Mouse (Mus musculus): Measurements from ENCODE around the gene Cdh13. TPM values are rescaled to one million over a fixed set of nuclear protein-coding genes. Genes with fewer than 3 reads are reported as not detected.

Cdh13 gene
- polyA plus RNA-seq, 1 experiment from 2014 or later, result 1.5 TPM

- Histone ChIP-seq H3K9ac (no peak overlapping the region), H3K9me3 (replicated peaks) (0 out of 2 replicates have a peak, but pooled peaks cover 4% of the 10 kb centered on the region), H3K27me3 (replicated peaks) (no peaks in the 10 kb centered on the region), H3K4me1 (no peaks in the 10 kb centered on the region), H3K27ac (no peak overlapping the region), H3K4me3 (no peak overlapping the region), H3K36me3 (no peaks in the 10 kb centered on the region), H3K4me2 (no peak overlapping the region)
- no peak for ATAC-seq
- 67% methylated on average over 17 of the region's 17 CpGs for WGBS (ENCODE audit: insufficient replicate concordance)
Observed at GRCm38 (mm10) chr8:118313426-118314187, 30.1 kb downstream of the Cdh13 start.

GRCm38 (mm10) chr8:118314188-118314563, 30.6 kb downstream of the Cdh13 start:
- no peaks in the 10 kb centered on the region for H3K27me3 ChIP-seq (replicated peaks)
- H3K4me3 ChIP-seq, result no peak overlapping the region
- WGBS (ENCODE audit: insufficient replicate concordance), result 73% methylated on average over 6 of the region's 6 CpGs
- H3K9me3 ChIP-seq (replicated peaks), result 0 out of 2 replicates have a peak, but pooled peaks cover 4% of the 10 kb centered on the region
- H3K27ac ChIP-seq, result no peak overlapping the region
- no peak overlapping the region for H3K9ac ChIP-seq
- no peaks in the 10 kb centered on the region for H3K4me1 ChIP-seq
- no peaks in the 10 kb centered on the region for H3K36me3 ChIP-seq
- no peak for ATAC-seq
- H3K4me2 ChIP-seq, result no peak overlapping the region

- no peak overlapping the region for H3K4me2 ChIP-seq
- H3K9me3 ChIP-seq (replicated peaks), result 0 out of 2 replicates have a peak, but pooled peaks cover 4% of the 10 kb centered on the region
- H3K27me3 ChIP-seq (replicated peaks), result no peaks in the 10 kb centered on the region
- H3K27ac ChIP-seq, result no peak overlapping the region
- H3K36me3 ChIP-seq, result no peaks in the 10 kb centered on the region
- no peak overlapping the region for H3K9ac ChIP-seq
- WGBS (ENCODE audit: insufficient replicate concordance), result 74% methylated on average over 7 of the region's 7 CpGs
- no peak overlapping the region for H3K4me3 ChIP-seq
- no peak for ATAC-seq
- no peaks in the 10 kb centered on the region for H3K4me1 ChIP-seq
Observed at GRCm38 (mm10) chr8:118314932-118315331, 31.4 kb downstream of the Cdh13 start.

GRCm38 (mm10) chr8:118316440-118316839, 32.9 kb downstream of the Cdh13 start:
- Histone ChIP-seq H3K4me3 (no peak overlapping the region), H3K27me3 (replicated peaks) (no peaks in the 10 kb centered on the region), H3K4me2 (no peak overlapping the region), H3K9me3 (replicated peaks) (0 out of 2 replicates have a peak, but pooled peaks cover 4% of the 10 kb centered on the region), H3K9ac (no peak overlapping the region), H3K36me3 (no peaks in the 10 kb centered on the region), H3K4me1 (no peaks in the 10 kb centered on the region), H3K27ac (no peak overlapping the region)
- ATAC-seq, result no peak
- WGBS (ENCODE audit: insufficient replicate concordance), result 63% methylated on average over 12 of the region's 12 CpGs

- ATAC-seq, result no peak
- Histone ChIP-seq H3K4me1 (no peaks in the 10 kb centered on the region), H3K27ac (no peak overlapping the region), H3K4me2 (no peak overlapping the region), H3K4me3 (no peak overlapping the region), H3K36me3 (no peaks in the 10 kb centered on the region), H3K9me3 (replicated peaks) (0 out of 2 replicates have a peak, but pooled peaks cover 4% of the 10 kb centered on the region), H3K27me3 (replicated peaks) (no peaks in the 10 kb centered on the region), H3K9ac (no peak overlapping the region)
- 42% methylated on average over 1 of the region's 1 CpGs for WGBS (ENCODE audit: insufficient replicate concordance)
Observed at GRCm38 (mm10) chr8:118320566-118320965, 37.0 kb downstream of the Cdh13 start.

- WGBS (ENCODE audit: insufficient replicate concordance), result 44% methylated on average over 3 of the region's 3 CpGs
- no peak overlapping the region for H3K4me2 ChIP-seq
- no peak overlapping the region for H3K9ac ChIP-seq
- no peak overlapping the region for H3K4me3 ChIP-seq
- no peaks in the 10 kb centered on the region for H3K27me3 ChIP-seq (replicated peaks)
- no peak overlapping the region for H3K27ac ChIP-seq
- H3K4me1 ChIP-seq, result no peaks in the 10 kb centered on the region
- ATAC-seq, result no peak
- H3K36me3 ChIP-seq, result no peaks in the 10 kb centered on the region
- H3K9me3 ChIP-seq (replicated peaks), result no peaks in the 10 kb centered on the region; the same call in 1 of the 2 replicates
Observed at GRCm38 (mm10) chr8:118323421-118323820, 39.9 kb downstream of the Cdh13 start.

- Histone ChIP-seq H3K9me3 (replicated peaks) (no peaks in the 10 kb centered on the region), H3K4me3 (no peak overlapping the region), H3K27ac (no peak overlapping the region), H3K36me3 (no peaks in the 10 kb centered on the region), H3K4me1 (no peaks in the 10 kb centered on the region), H3K9ac (no peak overlapping the region), H3K27me3 (replicated peaks) (no peaks in the 10 kb centered on the region), H3K4me2 (no peak overlapping the region)
- ATAC-seq, result no peak
- WGBS (ENCODE audit: insufficient replicate concordance), result 59% methylated on average over 7 of the region's 7 CpGs
Observed at GRCm38 (mm10) chr8:118334933-118335332, 51.4 kb downstream of the Cdh13 start.

GRCm38 (mm10) chr8:118339711-118340110, 56.2 kb downstream of the Cdh13 start:
- ATAC-seq, result no peak
- no peak overlapping the region for H3K27ac ChIP-seq
- H3K36me3 ChIP-seq, result no peaks in the 10 kb centered on the region
- WGBS (ENCODE audit: insufficient replicate concordance), result 86% methylated on average over 3 of the region's 3 CpGs
- H3K9me3 ChIP-seq (replicated peaks), result no peaks in the 10 kb centered on the region
- H3K4me1 ChIP-seq, result no peaks in the 10 kb centered on the region
- H3K4me3 ChIP-seq, result no peak overlapping the region
- no peak overlapping the region for H3K9ac ChIP-seq
- H3K4me2 ChIP-seq, result no peak overlapping the region
- H3K27me3 ChIP-seq (replicated peaks), result no peaks in the 10 kb centered on the region

GRCm38 (mm10) chr8:118343267-118343666, 59.7 kb downstream of the Cdh13 start:
- ATAC-seq, result no peak
- H3K4me2 ChIP-seq, result no peak overlapping the region
- H3K4me1 ChIP-seq, result no peaks in the 10 kb centered on the region
- no peaks in the 10 kb centered on the region for H3K27me3 ChIP-seq (replicated peaks)
- no peak overlapping the region for H3K4me3 ChIP-seq
- H3K9me3 ChIP-seq (replicated peaks), result 0 out of 2 replicates have a peak, but pooled peaks cover 5% of the 10 kb centered on the region
- WGBS (ENCODE audit: insufficient replicate concordance), result 70% methylated on average over 4 of the region's 4 CpGs
- H3K9ac ChIP-seq, result no peak overlapping the region
- H3K27ac ChIP-seq, result no peak overlapping the region
- H3K36me3 ChIP-seq, result no peaks in the 10 kb centered on the region

GRCm38 (mm10) chr8:118348710-118349489, 65.4 kb downstream of the Cdh13 start:
- no peak overlapping the region for H3K4me3 ChIP-seq

GRCm38 (mm10) chr8:118350136-118350535, 66.6 kb downstream of the Cdh13 start:
- Histone ChIP-seq H3K9ac (no peak overlapping the region), H3K4me3 (no peak overlapping the region), H3K27ac (no peak overlapping the region), H3K4me2 (no peak overlapping the region), H3K27me3 (replicated peaks) (no peaks in the 10 kb centered on the region), H3K9me3 (replicated peaks) (0 out of 2 replicates have a peak, but pooled peaks cover 3% of the 10 kb centered on the region), H3K4me1 (no peaks in the 10 kb centered on the region), H3K36me3 (no peaks in the 10 kb centered on the region)
- ATAC-seq, result no peak
- WGBS (ENCODE audit: insufficient replicate concordance), result 45% methylated on average over 7 of the region's 7 CpGs

More at GRCm38 (mm10) chr8:118348710-118349489, 65.4 kb downstream of the Cdh13 start:
- Histone ChIP-seq H3K27me3 (replicated peaks) (no peaks in the 10 kb centered on the region), H3K4me2 (no peak overlapping the region), H3K4me1 (no peaks in the 10 kb centered on the region), H3K27ac (no peak overlapping the region), H3K36me3 (no peaks in the 10 kb centered on the region), H3K9me3 (replicated peaks) (0 out of 2 replicates have a peak, but pooled peaks cover 5% of the 10 kb centered on the region), H3K9ac (no peak overlapping the region)
- WGBS (ENCODE audit: insufficient replicate concordance), result 70% methylated on average over 9 of the region's 9 CpGs
- ATAC-seq, result no peak

GRCm38 (mm10) chr8:118353022-118353421, 69.5 kb downstream of the Cdh13 start:
- H3K4me2 ChIP-seq, result no peak overlapping the region
- no peaks in the 10 kb centered on the region for H3K4me1 ChIP-seq
- ATAC-seq, result no peak
- no peak overlapping the region for H3K27ac ChIP-seq
- no peak overlapping the region for H3K4me3 ChIP-seq
- H3K27me3 ChIP-seq (replicated peaks), result no peaks in the 10 kb centered on the region
- H3K9ac ChIP-seq, result no peak overlapping the region
- H3K36me3 ChIP-seq, result no peaks in the 10 kb centered on the region
- WGBS (ENCODE audit: insufficient replicate concordance), result 54% methylated on average over 4 of the region's 4 CpGs
- H3K9me3 ChIP-seq (replicated peaks), result no peaks in the 10 kb centered on the region

Data from liver, embryonic 12.5 days (tissue).